Mouse (Mus musculus): ENCODE results near the gene Pik3cd. TPM values are rescaled to one million over a fixed set of nuclear protein-coding genes. Genes with fewer than 3 reads are reported as not detected.

Pik3cd gene
- polyA plus RNA-seq, 1 experiment, result 19.3 TPM

GRCm38 (mm10) chr4:149691368-149691767, 11.0 kb downstream of the Pik3cd start:
- 71% methylated on average over 8 of the region's 8 CpGs for WGBS
- TF ChIP-seq POLR2A (IDR thresholded peaks at IDR 0.05; ENCODE audit: borderline replicate concordance, extremely low read depth, low read depth, low read length) (no peak), CTCF (IDR thresholded peaks at IDR 0.05; ENCODE audit: insufficient read depth, low read length) (no peak)
- DNase-seq, result no peak
- H3K4me1 ChIP-seq (ENCODE audit: control insufficient read depth, insufficient read depth, low read length), result peaks cover 1% of the 10 kb centered on the region; the same call in 1 of the 2 replicates
- no peak overlapping the region for H3K4me3 ChIP-seq (replicated peaks; ENCODE audit: extremely low read depth, low read depth, low read length)

- WGBS, result 79% methylated on average over 8 of the region's 8 CpGs
- Histone ChIP-seq H3K4me3 (replicated peaks; ENCODE audit: extremely low read depth, low read depth, low read length) (no peak overlapping the region), H3K4me1 (ENCODE audit: control insufficient read depth, insufficient read depth, low read length) (no peaks in the 10 kb centered on the region)
- DNase-seq, result no peak
- no peak for TF ChIP-seq CTCF (IDR thresholded peaks at IDR 0.05; ENCODE audit: insufficient read depth, low read length)
- no peak for TF ChIP-seq POLR2A (IDR thresholded peaks at IDR 0.05; ENCODE audit: borderline replicate concordance, extremely low read depth, low read depth, low read length)
These were observed 11.5 kb downstream of the Pik3cd start for GRCm38 (mm10) chr4:149690828-149691280.

- no peak for DNase-seq
- TF ChIP-seq CTCF (IDR thresholded peaks at IDR 0.05; ENCODE audit: insufficient read depth, low read length) (no peak), POLR2A (IDR thresholded peaks at IDR 0.05; ENCODE audit: borderline replicate concordance, extremely low read depth, low read depth, low read length) (no peak)
- Histone ChIP-seq H3K4me1 (ENCODE audit: control insufficient read depth, insufficient read depth, low read length) (no peaks in the 10 kb centered on the region), H3K4me3 (replicated peaks; ENCODE audit: extremely low read depth, low read depth, low read length) (no peak overlapping the region)
- 56% methylated on average over 12 of the region's 12 CpGs for WGBS
These were observed 12.3 kb downstream of the Pik3cd start for GRCm38 (mm10) chr4:149689822-149690700.

- Histone ChIP-seq H3K4me1 (ENCODE audit: control insufficient read depth, insufficient read depth, low read length) (no peaks in the 10 kb centered on the region), H3K4me3 (replicated peaks; ENCODE audit: extremely low read depth, low read depth, low read length) (no peak overlapping the region)
- DNase-seq, result no peak
- 81% methylated on average over 14 of the region's 14 CpGs for WGBS
- TF ChIP-seq CTCF (IDR thresholded peaks at IDR 0.05; ENCODE audit: insufficient read depth, low read length) (no peak), POLR2A (IDR thresholded peaks at IDR 0.05; ENCODE audit: borderline replicate concordance, extremely low read depth, low read depth, low read length) (no peak)
These were observed 13.5 kb downstream of the Pik3cd start for GRCm38 (mm10) chr4:149688861-149689260.

GRCm38 (mm10) chr4:149684841-149685623, 17.3 kb downstream of the Pik3cd start:
- 70% methylated on average over 11 of the region's 11 CpGs for WGBS
- no peak for TF ChIP-seq CTCF (IDR thresholded peaks at IDR 0.05; ENCODE audit: insufficient read depth, low read length)
- TF ChIP-seq POLR2A (IDR thresholded peaks at IDR 0.05; ENCODE audit: borderline replicate concordance, extremely low read depth, low read depth, low read length), result no peak

GRCm38 (mm10) chr4:149683875-149684274, 18.5 kb downstream of the Pik3cd start:
- 31% methylated on average over 7 of the region's 7 CpGs for WGBS
- DNase-seq, result no peak
- TF ChIP-seq CTCF (IDR thresholded peaks at IDR 0.05; ENCODE audit: insufficient read depth, low read length) (no peak), POLR2A (IDR thresholded peaks at IDR 0.05; ENCODE audit: borderline replicate concordance, extremely low read depth, low read depth, low read length) (no peak)
- H3K4me1 ChIP-seq (ENCODE audit: control insufficient read depth, insufficient read depth, low read length), result no peaks in the 10 kb centered on the region
- H3K4me3 ChIP-seq (replicated peaks; ENCODE audit: extremely low read depth, low read depth, low read length), result no peak overlapping the region

More at GRCm38 (mm10) chr4:149684841-149685623, 17.3 kb downstream of the Pik3cd start:
- no peak overlapping the region for H3K4me3 ChIP-seq (replicated peaks; ENCODE audit: extremely low read depth, low read depth, low read length)
- no peak for DNase-seq
- no peaks in the 10 kb centered on the region for H3K4me1 ChIP-seq (ENCODE audit: control insufficient read depth, insufficient read depth, low read length)

- whole genome bisulfite sequencing, result 31% methylated on average over 11 of the region's 11 CpGs
- no peak overlapping the region for H3K4me3 ChIP-seq (replicated peaks; ENCODE audit: extremely low read depth, low read depth, low read length)
- TF ChIP-seq POLR2A (IDR thresholded peaks at IDR 0.05; ENCODE audit: borderline replicate concordance, extremely low read depth, low read depth, low read length) (no peak), CTCF (IDR thresholded peaks at IDR 0.05; ENCODE audit: insufficient read depth, low read length) (no peak)
- peaks cover 2% of the 10 kb centered on the region; the same call in 1 of the 2 replicates for H3K4me1 ChIP-seq (ENCODE audit: control insufficient read depth, insufficient read depth, low read length)
- no peak for DNase-seq
These were observed 23.2 kb downstream of the Pik3cd start for GRCm38 (mm10) chr4:149679056-149679770.

- Histone ChIP-seq H3K4me1 (ENCODE audit: control insufficient read depth, insufficient read depth, low read length) (peaks cover 2% of the 10 kb centered on the region; the same call in 1 of the 2 replicates), H3K4me3 (replicated peaks; ENCODE audit: extremely low read depth, low read depth, low read length) (no peak overlapping the region)
- 68% methylated on average over 1 of the region's 1 CpGs for WGBS
- TF ChIP-seq POLR2A (IDR thresholded peaks at IDR 0.05; ENCODE audit: borderline replicate concordance, extremely low read depth, low read depth, low read length) (no peak), CTCF (IDR thresholded peaks at IDR 0.05; ENCODE audit: insufficient read depth, low read length) (no peak)
- no peak for DNase-seq
These were observed 24.4 kb downstream of the Pik3cd start for GRCm38 (mm10) chr4:149678006-149678405.

Data from lung, adult 2 months (tissue).